Comparison of ENCODE assay signal across 11 mouse cellular contexts in genomic region chr7:45800001-45800400, GRCm38 (mm10). TPM values are rescaled to one million over a fixed set of nuclear protein-coding genes. Genes with fewer than 3 reads are reported as not detected.
DNase-seq lines count a peak whose midpoint lies in the region; ATAC-seq and TF ChIP-seq lines count a peak whose summit lies in the region.
"Had no signal": no experiment of that assay in that cellular context is flagged by ENCODE, and none has a peak within 500 bp of the region (broad histone marks: within the 10 kb centered on the region; RNA-seq: fewer than 3 reads in every experiment).

No protein-coding gene starts in this region.

- peaks cover 47% of the 10 kb centered on the region for H3K36me3 ChIP-seq in forebrain, embryonic 12.5 days (replicated peaks)
- peaks cover 18% of the 10 kb centered on the region; the same call in 1 of the 2 replicates for H3K36me3 ChIP-seq in forebrain, embryonic 16.5 days (ENCODE audit: control insufficient read depth, insufficient read depth)
- H3K36me3 ChIP-seq in liver, embryonic 11.5 days (ENCODE audit: control insufficient read depth, insufficient read depth, low read length), result no peaks in the 10 kb centered on the region
- H3K36me3 ChIP-seq in embryonic facial prominence, embryonic 15.5 days, result 0 out of 2 replicates have a peak, but pooled peaks cover 7% of the 10 kb centered on the region
- no peaks in the 10 kb centered on the region for H3K36me3 ChIP-seq in liver, postnatal 0 days (replicated peaks; ENCODE audit: insufficient read depth, low read length)

- H3K4me3 ChIP-seq in forebrain, embryonic 12.5 days (replicated peaks), result no peak overlapping the region
- H3K4me3 ChIP-seq in forebrain, embryonic 16.5 days (replicated peaks; ENCODE audit: low read length), result no peak overlapping the region
- H3K4me3 ChIP-seq in liver, embryonic 11.5 days (ENCODE audit: low read depth, low read length), result no peak overlapping the region
- H3K4me3 ChIP-seq in embryonic facial prominence, embryonic 15.5 days (replicated peaks), result peak overlapping the region; percentile 33
- peak overlapping the region; percentile 32; the same call in 1 of the 2 replicates for H3K4me3 ChIP-seq in liver, postnatal 0 days (ENCODE audit: low read depth, low read length)
- H3K4me3 ChIP-seq in layer of hippocampus, adult 2 months, result no peak overlapping the region
- H3K4me3 ChIP-seq: hindbrain, embryonic 13.5 days; neural tube, embryonic 12.5 days had no signal

- peak overlapping the region; percentile 17; the same call in 1 of the 2 replicates for H3K9ac ChIP-seq in forebrain, embryonic 12.5 days
- no peak overlapping the region for H3K9ac ChIP-seq in forebrain, embryonic 16.5 days (replicated peaks; ENCODE audit: low read depth, low read length)
- no peak overlapping the region for H3K9ac ChIP-seq in liver, embryonic 11.5 days (ENCODE audit: low read depth, low read length)
- H3K9ac ChIP-seq in embryonic facial prominence, embryonic 15.5 days, result no peak overlapping the region
- no peak overlapping the region for H3K9ac ChIP-seq in liver, postnatal 0 days (replicated peaks)
- H3K9ac ChIP-seq: hindbrain, embryonic 13.5 days had no signal

- TF ChIP-seq EP300 in liver, postnatal 0 days (IDR thresholded peaks at IDR 0.05; ENCODE audit: low read depth), result no peak

- H3K9me3 ChIP-seq in forebrain, embryonic 12.5 days, result no peaks in the 10 kb centered on the region
- H3K9me3 ChIP-seq in forebrain, embryonic 16.5 days (ENCODE audit: control insufficient read depth, low read length), result no peaks in the 10 kb centered on the region
- no peaks in the 10 kb centered on the region for H3K9me3 ChIP-seq in liver, embryonic 11.5 days (ENCODE audit: control insufficient read depth, low read length)
- no peaks in the 10 kb centered on the region for H3K9me3 ChIP-seq in embryonic facial prominence, embryonic 15.5 days (replicated peaks)
- H3K9me3 ChIP-seq in liver, postnatal 0 days (ENCODE audit: low read length), result no peaks in the 10 kb centered on the region
- H3K9me3 ChIP-seq: hindbrain, embryonic 13.5 days; neural tube, embryonic 12.5 days had no signal

- no peak overlapping the region for H3K4me2 ChIP-seq in forebrain, embryonic 12.5 days
- H3K4me2 ChIP-seq in forebrain, embryonic 16.5 days (ENCODE audit: low read length), result no peak overlapping the region
- H3K4me2 ChIP-seq in liver, embryonic 11.5 days, result peak overlapping the region; percentile 63
- peak overlapping the region; percentile 49 for H3K4me2 ChIP-seq in embryonic facial prominence, embryonic 15.5 days (replicated peaks)
- peak overlapping the region; percentile 75 for H3K4me2 ChIP-seq in liver, postnatal 0 days (ENCODE audit: low read depth, low read length)
- H3K4me2 ChIP-seq: hindbrain, embryonic 13.5 days had no signal

- peaks cover 28% of the 10 kb centered on the region for H3K4me1 ChIP-seq in forebrain, embryonic 12.5 days
- peaks cover 18% of the 10 kb centered on the region for H3K4me1 ChIP-seq in forebrain, embryonic 16.5 days (replicated peaks; ENCODE audit: control insufficient read depth, insufficient read depth, low read length)
- peaks cover 34% of the 10 kb centered on the region for H3K4me1 ChIP-seq in liver, embryonic 11.5 days (replicated peaks; ENCODE audit: control insufficient read depth, insufficient read depth, low read length)
- peaks cover 30% of the 10 kb centered on the region for H3K4me1 ChIP-seq in embryonic facial prominence, embryonic 15.5 days
- H3K4me1 ChIP-seq in liver, postnatal 0 days (ENCODE audit: insufficient read depth), result peaks cover 26% of the 10 kb centered on the region

- no peak for DNase-seq in liver, embryonic 11.5 days (ENCODE audit: low spot score)
- no peak for DNase-seq in liver
- no peak for DNase-seq in liver, postnatal 0 days
- DNase-seq in frontal cortex, postnatal 10 days (ENCODE audit: low spot score in 2 of 2), result no peak
- DNase-seq in layer of hippocampus, adult 2 months (ENCODE audit: low spot score in 2 of 2), result no peak
- DNase-seq: right cerebral cortex, adult 18-20 months had no signal

- H3K27me3 ChIP-seq in forebrain, embryonic 12.5 days, result peaks cover 55% of the 10 kb centered on the region
- H3K27me3 ChIP-seq in forebrain, embryonic 16.5 days (replicated peaks; ENCODE audit: control insufficient read depth, insufficient read depth, low read length), result no peaks in the 10 kb centered on the region
- H3K27me3 ChIP-seq in liver, embryonic 11.5 days (replicated peaks; ENCODE audit: control insufficient read depth, insufficient read depth, low read length), result peaks cover 43% of the 10 kb centered on the region
- peaks cover 21% of the 10 kb centered on the region for H3K27me3 ChIP-seq in embryonic facial prominence, embryonic 15.5 days
- H3K27me3 ChIP-seq in liver, postnatal 0 days (ENCODE audit: insufficient read depth, low read length), result peaks cover 44% of the 10 kb centered on the region

- no peak for ATAC-seq in forebrain, embryonic 12.5 days (ENCODE audit: low FRiP score)
- no peak for ATAC-seq in forebrain, embryonic 16.5 days
- ATAC-seq in liver, embryonic 11.5 days (replicated peaks; ENCODE audit: low FRiP score), result no peak
- ATAC-seq in embryonic facial prominence, embryonic 15.5 days (ENCODE audit: insufficient number of reproducible peaks, low FRiP score, low TSS enrichment, low read depth), result no peak
- no peak for ATAC-seq in liver, postnatal 0 days

- no peak overlapping the region for H3K27ac ChIP-seq in forebrain, embryonic 12.5 days
- H3K27ac ChIP-seq in forebrain, embryonic 16.5 days (ENCODE audit: low read length), result no peak overlapping the region
- no peak overlapping the region for H3K27ac ChIP-seq in liver, embryonic 11.5 days (ENCODE audit: low read depth, low read length)
- 0 out of 2 replicates have a peak overlapping the region, but pooled peaks have one; percentile 23 for H3K27ac ChIP-seq in embryonic facial prominence, embryonic 15.5 days (replicated peaks)
- no peak overlapping the region for H3K27ac ChIP-seq in liver, postnatal 0 days (ENCODE audit: low read depth)
- H3K27ac ChIP-seq in layer of hippocampus, adult 2 months, result no peak overlapping the region
- H3K27ac ChIP-seq: hindbrain, embryonic 13.5 days; neural tube, embryonic 12.5 days had no signal

- 39% methylated on average over 7 of the region's 7 CpGs for WGBS in forebrain, embryonic 12.5 days
- 50% methylated on average over 7 of the region's 7 CpGs for WGBS in forebrain, embryonic 16.5 days
- 36% methylated on average over 7 of the region's 7 CpGs for WGBS in liver, embryonic 11.5 days
- 35% methylated on average over 7 of the region's 7 CpGs for WGBS in embryonic facial prominence, embryonic 15.5 days
- 32% methylated on average over 7 of the region's 7 CpGs for WGBS in liver, postnatal 0 days (ENCODE audit: insufficient replicate concordance)

- no peak for TF ChIP-seq CTCF in liver, postnatal 0 days (IDR thresholded peaks at IDR 0.05; ENCODE audit: low read depth)
- TF ChIP-seq CTCF in layer of hippocampus, adult 2 months (conservative IDR thresholded peaks at IDR 0.05), result no peak

RNA-seq across cellular contexts. Expression of gene Cyth2, which starts 14.4 kb away (rescaled TPM):
- 275 and 276 TPM in 2 replicates for polyA plus RNA-seq in forebrain, embryonic 12.5 days (2016; fragmentation: Nextera tagmentation; extraction: Ambion mirVana)
- 327 and 379 TPM in 2 replicates for polyA plus RNA-seq in forebrain, embryonic 16.5 days (2015; fragmentation: Nextera tagmentation; extraction: Ambion mirVana)
- 67.2 and 69.1 TPM in 2 replicates for polyA plus RNA-seq in liver, embryonic 11.5 days (2014; fragmentation: Nextera tagmentation; extraction: Ambion mirVana)
- 124 and 129 TPM in 2 replicates for polyA plus RNA-seq in embryonic facial prominence, embryonic 15.5 days (2015; fragmentation: Nextera tagmentation; extraction: Ambion mirVana)
- polyA plus RNA-seq in liver, postnatal 0 days (2015; fragmentation: Nextera tagmentation; extraction: Ambion mirVana), result 21.4 and 24.2 TPM in 2 replicates
- 100 to 1,000 TPM; 144 to 149 TPM for total RNA-seq in layer of hippocampus, adult 2 months (2021)

RNA-seq across cellular contexts. Expression of gene Sult2b1, which starts 15.5 kb away (rescaled TPM):
- polyA plus RNA-seq in forebrain, embryonic 12.5 days (2016; fragmentation: Nextera tagmentation; extraction: Ambion mirVana), result 1.5 and 1.9 TPM in 2 replicates
- polyA plus RNA-seq in forebrain, embryonic 16.5 days (2015; fragmentation: Nextera tagmentation; extraction: Ambion mirVana), result 5.5 and 7.1 TPM in 2 replicates
- polyA plus RNA-seq in liver, embryonic 11.5 days (2014; fragmentation: Nextera tagmentation; extraction: Ambion mirVana), result 0.65 and 0.70 TPM in 2 replicates
- 49.6 and 55.7 TPM in 2 replicates for polyA plus RNA-seq in embryonic facial prominence, embryonic 15.5 days (2015; fragmentation: Nextera tagmentation; extraction: Ambion mirVana)
- polyA plus RNA-seq in liver, postnatal 0 days (2015; fragmentation: Nextera tagmentation; extraction: Ambion mirVana), result 0.26 and 0.38 TPM in 2 replicates
- total RNA-seq in layer of hippocampus, adult 2 months (2021), result 1 to 10 TPM; 7.1 to 9.7 TPM

RNA-seq across cellular contexts. Expression of gene Lmtk3, which starts 16.5 kb away (rescaled TPM):
- 10.2 and 10.8 TPM in 2 replicates for polyA plus RNA-seq in forebrain, embryonic 12.5 days (2016; fragmentation: Nextera tagmentation; extraction: Ambion mirVana)
- polyA plus RNA-seq in forebrain, embryonic 16.5 days (2015; fragmentation: Nextera tagmentation; extraction: Ambion mirVana), result 18.9 and 26.4 TPM in 2 replicates
- polyA plus RNA-seq in liver, embryonic 11.5 days (2014; fragmentation: Nextera tagmentation; extraction: Ambion mirVana), result 0.30 and 0.45 TPM in 2 replicates
- 1.9 TPM in 2 replicates for polyA plus RNA-seq in embryonic facial prominence, embryonic 15.5 days (2015; fragmentation: Nextera tagmentation; extraction: Ambion mirVana)
- polyA plus RNA-seq in liver, postnatal 0 days (2015; fragmentation: Nextera tagmentation; extraction: Ambion mirVana), result not detected in 2 replicates
- 100 to 1,000 TPM; 302 to 329 TPM for total RNA-seq in layer of hippocampus, adult 2 months (2021)

RNA-seq across cellular contexts. Expression of gene Kcnj14, which starts 24.6 kb away (rescaled TPM):
- 0.73 and 0.95 TPM in 2 replicates for polyA plus RNA-seq in forebrain, embryonic 12.5 days (2016; fragmentation: Nextera tagmentation; extraction: Ambion mirVana)
- polyA plus RNA-seq in forebrain, embryonic 16.5 days (2015; fragmentation: Nextera tagmentation; extraction: Ambion mirVana), result 0.85 and 1.1 TPM in 2 replicates
- 0.40 and 0.74 TPM in 2 replicates for polyA plus RNA-seq in liver, embryonic 11.5 days (2014; fragmentation: Nextera tagmentation; extraction: Ambion mirVana)
- polyA plus RNA-seq in embryonic facial prominence, embryonic 15.5 days (2015; fragmentation: Nextera tagmentation; extraction: Ambion mirVana), result 1.4 and 1.7 TPM in 2 replicates
- 0.11 and 0.32 TPM in 2 replicates for polyA plus RNA-seq in liver, postnatal 0 days (2015; fragmentation: Nextera tagmentation; extraction: Ambion mirVana)
- 1 to 10 TPM; 1.6 to 1.9 TPM for total RNA-seq in layer of hippocampus, adult 2 months (2021)

RNA-seq across cellular contexts. Expression of gene Grwd1, which starts 30.7 kb away (rescaled TPM):
- polyA plus RNA-seq in forebrain, embryonic 12.5 days (2016; fragmentation: Nextera tagmentation; extraction: Ambion mirVana), result 55.5 and 60.0 TPM in 2 replicates
- polyA plus RNA-seq in forebrain, embryonic 16.5 days (2015; fragmentation: Nextera tagmentation; extraction: Ambion mirVana), result 45.3 and 46.1 TPM in 2 replicates
- polyA plus RNA-seq in liver, embryonic 11.5 days (2014; fragmentation: Nextera tagmentation; extraction: Ambion mirVana), result 101 and 106 TPM in 2 replicates
- 57.3 and 58.0 TPM in 2 replicates for polyA plus RNA-seq in embryonic facial prominence, embryonic 15.5 days (2015; fragmentation: Nextera tagmentation; extraction: Ambion mirVana)
- 18.3 and 19.3 TPM in 2 replicates for polyA plus RNA-seq in liver, postnatal 0 days (2015; fragmentation: Nextera tagmentation; extraction: Ambion mirVana)
- 10 to 100 TPM; 20.5 to 22.7 TPM for total RNA-seq in layer of hippocampus, adult 2 months (2021)

Comparison
In these comparisons a context has a peak if more than half of its experiments do, and no peak if none do; other contexts are left out.
1. H3K4me3 ChIP-seq: peak in embryonic facial prominence, embryonic 15.5 days (single experiment) and liver, postnatal 0 days (single experiment); none in forebrain, embryonic 12.5 days (single experiment), forebrain, embryonic 16.5 days (single experiment), liver, embryonic 11.5 days (single experiment) and layer of hippocampus, adult 2 months (single experiment).
2. H3K4me2 ChIP-seq: peak in liver, embryonic 11.5 days (single experiment), embryonic facial prominence, embryonic 15.5 days (single experiment) and liver, postnatal 0 days (single experiment); none in forebrain, embryonic 12.5 days (single experiment) and forebrain, embryonic 16.5 days (single experiment).